Mouse (Mus musculus) B cell, adult 2 months (primary cell): ENCODE results near the gene Lbhd2.

Experiments
- DNase-seq, 2 experiments: peaks; one replicate each; pipeline ENCODE4 v3.0.0; 2022

Lbhd2 gene

GRCm38 (mm10) chr12:111448931-111449705 lies 42.5 kb downstream of the Lbhd2 start:
- DNase-seq: no peak

DNA sequence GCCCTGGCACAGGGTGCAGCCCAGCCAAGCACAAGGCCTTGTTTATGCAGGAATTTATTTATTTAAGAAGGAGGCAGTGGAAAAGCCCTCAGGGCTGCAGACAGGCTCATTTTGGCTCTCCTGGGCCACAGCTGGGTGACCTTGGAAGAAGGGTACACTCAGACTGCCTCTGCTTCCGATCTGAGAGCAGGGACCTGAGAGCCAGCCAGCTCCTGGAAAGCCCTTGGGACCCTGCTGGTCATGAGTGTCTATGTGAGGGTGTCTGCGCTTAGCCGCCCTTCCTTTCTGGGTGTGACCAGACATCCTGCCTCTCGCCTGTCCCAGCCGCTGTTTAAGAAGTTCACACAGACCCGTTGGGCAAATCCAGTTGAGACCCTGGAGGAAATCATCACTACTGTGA lies 43.8 kb downstream of the Lbhd2 start:
- DNase-seq: no peak

GRCm38 (mm10) chr12:111451561-111451960 lies 45.0 kb downstream of the Lbhd2 start:
- DNase-seq: no peak

DNA sequence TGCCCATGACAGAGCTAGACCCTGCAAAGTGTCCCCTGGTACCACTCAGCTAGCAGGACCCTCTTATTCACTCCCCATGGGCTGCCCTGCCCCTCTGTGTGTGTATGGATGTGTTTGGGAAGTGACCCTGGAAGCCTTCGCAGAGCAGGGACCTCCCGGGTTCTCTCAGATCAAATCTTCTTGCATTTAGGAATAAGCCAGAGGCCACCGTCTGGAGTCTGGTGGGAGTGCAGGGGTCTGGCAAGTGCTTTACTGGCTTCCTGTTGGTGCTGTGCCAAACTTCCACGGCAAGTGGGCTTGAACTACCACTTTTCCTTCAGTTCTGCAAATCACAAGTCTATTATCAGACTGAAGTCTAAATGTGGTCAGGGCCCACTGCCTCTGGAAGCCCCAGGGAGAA lies 47.4 kb downstream of the Lbhd2 start:
- DNase-seq: no peak

GRCm38 (mm10) chr12:111454543-111455280 lies 48.1 kb downstream of the Lbhd2 start:
- no peak for DNase-seq

- DNase-seq: no peak
Observed at GRCm38 (mm10) chr12:111455311-111455846, 48.8 kb downstream of the Lbhd2 start.

DNA sequence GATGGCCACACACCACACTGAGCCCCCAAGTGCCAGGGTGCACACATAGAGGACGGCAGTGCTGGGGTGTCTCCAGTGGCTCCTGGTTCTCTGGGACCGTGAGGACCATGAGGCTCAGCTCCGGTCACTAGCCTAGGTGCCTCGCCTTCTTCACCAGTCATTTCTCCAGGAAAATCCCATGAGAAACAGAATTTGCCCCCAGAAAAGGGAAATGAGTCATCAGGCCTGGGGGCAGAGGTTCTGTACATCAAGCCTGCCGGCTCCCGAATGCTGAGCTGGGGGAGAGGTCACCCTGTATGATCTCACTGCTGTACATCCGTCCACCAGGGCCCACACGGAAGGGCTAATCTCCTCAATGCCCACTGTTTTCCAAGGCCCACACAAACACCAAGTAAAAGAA lies 49.3 kb downstream of the Lbhd2 start:
- DNase-seq: no peak

DNA sequence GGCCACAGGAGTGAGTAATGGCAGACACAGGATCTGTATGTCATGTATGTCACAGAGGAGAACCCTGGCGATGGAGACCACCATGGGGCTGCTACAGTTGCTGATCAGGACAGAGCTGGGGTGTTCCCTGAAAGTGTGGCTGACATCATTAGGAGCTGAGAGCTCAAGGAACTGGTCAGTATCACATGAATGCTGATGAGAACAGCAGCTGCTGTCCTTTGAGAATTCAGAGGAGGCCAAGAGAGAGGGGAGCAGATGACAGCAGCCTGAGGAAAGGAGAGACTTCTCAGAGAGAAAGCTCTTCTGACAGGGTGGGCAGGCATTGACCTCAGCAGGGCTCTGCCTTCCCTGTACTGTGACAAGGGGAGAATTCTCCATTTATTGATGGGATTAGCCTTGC lies 51.1 kb downstream of the Lbhd2 start:
- no peak for DNase-seq
